ENCODE assay signal across 9 mouse cellular contexts in genomic region chr9:76660848-76661247, GRCm38 (mm10).
DNase-seq lines count a peak whose midpoint lies in the region; ATAC-seq lines count a peak whose summit lies in the region.
"Had no signal": no experiment of that assay in that cellular context is flagged by ENCODE, and none has a peak within 500 bp of the region (broad histone marks: within the 10 kb centered on the region; RNA-seq: fewer than 3 reads in every experiment).

No protein-coding gene starts in this region.

- ATAC-seq in liver, embryonic 11.5 days (replicated peaks; ENCODE audit: low FRiP score), result peak; percentile 79
- ATAC-seq in neural tube, embryonic 14.5 days (ENCODE audit: low read depth), result peak; percentile 28; the same call in 1 of the 2 replicates

- H3K4me1 ChIP-seq in liver, embryonic 11.5 days (replicated peaks; ENCODE audit: control insufficient read depth, insufficient read depth, low read length), result no peaks in the 10 kb centered on the region
- H3K4me1 ChIP-seq in neural tube, embryonic 14.5 days (ENCODE audit: control insufficient read depth, insufficient read depth, low read length), result no peaks in the 10 kb centered on the region
- H3K4me1 ChIP-seq: heart, embryonic 13.5 days had no signal

- DNase-seq in 416B (ENCODE audit: low read depth), result peak; percentile 63
- peak; percentile 44 for DNase-seq in MEL-GATA-1-ER (ENCODE audit: extremely low read depth, low read depth)
- DNase-seq in cerebellum, postnatal 25 days, result peak; percentile 30 to 60
- DNase-seq in gastrocnemius, postnatal 14 days, result peak; percentile 5
- DNase-seq in kidney, postnatal 36 days, result peak; percentile 55 to 80
- no peak for DNase-seq in liver, embryonic 11.5 days (ENCODE audit: low spot score)
- DNase-seq in thymus, postnatal 4 days, result peak; percentile 56

- H3K27me3 ChIP-seq in liver, embryonic 11.5 days (replicated peaks; ENCODE audit: control insufficient read depth, insufficient read depth, low read length), result no peaks in the 10 kb centered on the region
- no peaks in the 10 kb centered on the region for H3K27me3 ChIP-seq in neural tube, embryonic 14.5 days (ENCODE audit: control insufficient read depth, insufficient read depth, low read length)
- H3K27me3 ChIP-seq: heart, embryonic 13.5 days had no signal

- H3K4me2 ChIP-seq in liver, embryonic 11.5 days, result no peak overlapping the region
- H3K4me2 ChIP-seq in neural tube, embryonic 14.5 days (ENCODE audit: low read depth, low read length), result no peak overlapping the region
- H3K4me2 ChIP-seq: heart, embryonic 13.5 days had no signal

- no peaks in the 10 kb centered on the region for H3K9me3 ChIP-seq in liver, embryonic 11.5 days (ENCODE audit: control insufficient read depth, low read length)
- H3K9me3 ChIP-seq in neural tube, embryonic 14.5 days (ENCODE audit: control insufficient read depth, low read length), result no peaks in the 10 kb centered on the region
- H3K9me3 ChIP-seq: heart, embryonic 13.5 days had no signal

- H3K4me3 ChIP-seq in liver, embryonic 11.5 days (ENCODE audit: low read depth, low read length), result no peak overlapping the region
- H3K4me3 ChIP-seq in neural tube, embryonic 14.5 days (ENCODE audit: low read depth, low read length), result no peak overlapping the region
- H3K4me3 ChIP-seq: heart, embryonic 13.5 days had no signal

- intact Hi-C loops in gastrocnemius, postnatal 14 days (cut with DNase I; ENCODE audit: low total_unique reads), result no loop called here

- no peaks in the 10 kb centered on the region for H3K36me3 ChIP-seq in liver, embryonic 11.5 days (ENCODE audit: control insufficient read depth, insufficient read depth, low read length)
- no peaks in the 10 kb centered on the region for H3K36me3 ChIP-seq in neural tube, embryonic 14.5 days (ENCODE audit: control insufficient read depth, insufficient read depth, low read length)
- H3K36me3 ChIP-seq: heart, embryonic 13.5 days had no signal

- H3K9ac ChIP-seq in liver, embryonic 11.5 days (ENCODE audit: low read depth, low read length), result no peak overlapping the region
- H3K9ac ChIP-seq in neural tube, embryonic 14.5 days (replicated peaks; ENCODE audit: low read depth, low read length), result no peak overlapping the region
- H3K9ac ChIP-seq: heart, embryonic 13.5 days had no signal

- WGBS in liver, embryonic 11.5 days, result 20% methylated on average over 3 of the region's 3 CpGs
- WGBS in neural tube, embryonic 14.5 days, result 23% methylated on average over 3 of the region's 3 CpGs

- no peak overlapping the region for H3K27ac ChIP-seq in liver, embryonic 11.5 days (ENCODE audit: low read depth, low read length)
- no peak overlapping the region for H3K27ac ChIP-seq in neural tube, embryonic 14.5 days (ENCODE audit: low read depth, low read length)
- H3K27ac ChIP-seq: heart, embryonic 13.5 days had no signal
